Mouse (Mus musculus) stomach, postnatal 0 days (tissue): ENCODE measurements around the gene Orai1. TPM values are rescaled to one million over a fixed set of nuclear protein-coding genes. Genes with fewer than 3 reads are reported as not detected.

ENCODE experiments used
- ATAC-seq: fragments of 200-750 bp; cut with Nextera tagmentation; 2 replicates; pipeline ENCODE4 v1.8.0; 2017; ENCODE audit not compliant: low FRiP score, low TSS enrichment
- DNase-seq: peaks from one replicate; pipeline ENCODE4 v3.0.0-alpha.2; 2016; ENCODE audit warnings: low spot score
- H3K27ac ChIP-seq: fragments of 300-500 bp; sonication (generic); replicated peaks from 2 replicates; pipeline ENCODE4 v1.5.1; 2014; ENCODE audit warnings: mild to moderate bottlenecking, control low read depth
- H3K27me3 ChIP-seq: fragments of 300-500 bp; sonication (generic); 2 replicates; pipeline ENCODE4 v1.6.1; 2014; ENCODE audit warnings: low read length; ENCODE audit not compliant: control insufficient read depth, insufficient read depth
- H3K36me3 ChIP-seq: fragments of 300-500 bp; sonication (generic); 2 replicates; pipeline ENCODE4 v1.6.1; 2014; ENCODE audit warnings: low read length, mixed read lengths; ENCODE audit not compliant: control insufficient read depth, insufficient read depth
- H3K4me1 ChIP-seq: fragments of 300-500 bp; sonication (generic); replicated peaks from 2 replicates; pipeline ENCODE4 v1.6.1; 2014; ENCODE audit warnings: antibody characterized with exemption; ENCODE audit not compliant: control insufficient read depth, insufficient read depth
- H3K4me2 ChIP-seq: fragments of 300-500 bp; sonication (generic); replicated peaks from 2 replicates; pipeline ENCODE4 v1.6.1; 2014; ENCODE audit warnings: low read depth, mild to moderate bottlenecking, control low read depth, moderate library complexity
- H3K4me3 ChIP-seq: fragments of 300-500 bp; sonication (generic); 2 replicates; pipeline ENCODE4 v1.5.1; 2014; ENCODE audit warnings: low read depth, low read length, control low read depth
- H3K9ac ChIP-seq: fragments of 300-500 bp; sonication (generic); 2 replicates; pipeline ENCODE4 v1.6.1; 2014; ENCODE audit warnings: mild to moderate bottlenecking, low read length, control low read depth, mixed read lengths
- H3K9me3 ChIP-seq: fragments of 300-500 bp; sonication (generic); 2 replicates; pipeline ENCODE4 v1.6.1; 2016; ENCODE audit warnings: low read length; ENCODE audit not compliant: control insufficient read depth
- CTCF ChIP-seq: IDR thresholded peaks from 2 replicates; pipeline ENCODE4 v1.5.1; 2016; ENCODE audit warnings: antibody characterized with exemption, low read depth, mild to moderate bottlenecking, moderate library complexity
- EP300 ChIP-seq: optimal IDR thresholded peaks from 2 replicates; pipeline ENCODE3; 2016; ENCODE audit warnings: antibody characterized with exemption
- WGBS: fragments of 180-500 bp; shearing (Covaris S2); extraction: QIAGEN DNeasy Blood & Tissue Kit; methylation state at CpG from one replicate; pipeline ENCODE4 v1.1.7; 2014; 5-methylcytosine and 5-hydroxymethylcytosine counted together
- polyA plus RNA-seq: library from polyadenylated mRNA; unstranded; fragments of >200 nt; fragmentation: Nextera tagmentation; extraction: Ambion mirVana; gene quantifications from 2 replicates; pipeline ENCODE4 v1.2.1, GENCODE M21; 2015

The Orai1 gene
- polyA plus RNA-seq, 1 experiment from 2014 or later, result 29.6 TPM

- TF ChIP-seq CTCF (no peak), EP300 (no peak)
- no peaks in the 10 kb centered on the region for H3K36me3 ChIP-seq
- H3K27ac ChIP-seq, result peak overlapping the region; percentile 73
- H3K27me3 ChIP-seq, result no peaks in the 10 kb centered on the region
- no peaks in the 10 kb centered on the region for H3K9me3 ChIP-seq
- H3K4me3 ChIP-seq, result peak overlapping the region; percentile 73
- 5% methylated on average over 45 of the region's 45 CpGs for WGBS
- H3K4me2 ChIP-seq, result peak overlapping the region; percentile 100
- peak overlapping the region; percentile 71 for H3K9ac ChIP-seq
- ATAC-seq, result peak; percentile 95
- no peaks in the 10 kb centered on the region for H3K4me1 ChIP-seq
- DNase-seq, result peak; percentile 95
Observed at GRCm38 (mm10) chr5:123075576-123076418, 60.9 kb downstream of the Orai1 start.

- Histone ChIP-seq H3K4me2 (peak overlapping the region; percentile 100), H3K27me3 (no peaks in the 10 kb centered on the region), H3K4me3 (peak overlapping the region; percentile 73), H3K27ac (peak overlapping the region; percentile 61), H3K4me1 (no peaks in the 10 kb centered on the region), H3K36me3 (no peaks in the 10 kb centered on the region), H3K9me3 (no peaks in the 10 kb centered on the region), H3K9ac (peak overlapping the region; percentile 71)
- no peak; the same call in 1 of the 2 replicates for TF ChIP-seq CTCF
- TF ChIP-seq EP300, result no peak
- DNase-seq, result peak; percentile 28
- peak; percentile 73 for ATAC-seq
- WGBS, result 3% methylated on average over 34 of the region's 35 CpGs
Observed at GRCm38 (mm10) chr5:123076419-123077281, 61.8 kb downstream of the Orai1 start.

GRCm38 (mm10) chr5:123079568-123079967, 64.7 kb downstream of the Orai1 start:
- H3K27ac ChIP-seq, result no peak overlapping the region
- no peaks in the 10 kb centered on the region for H3K9me3 ChIP-seq
- H3K4me1 ChIP-seq, result no peaks in the 10 kb centered on the region
- ATAC-seq, result no peak
- H3K36me3 ChIP-seq, result no peaks in the 10 kb centered on the region
- WGBS, result 82% methylated on average over 1 of the region's 1 CpGs
- H3K4me2 ChIP-seq, result no peak overlapping the region
- H3K9ac ChIP-seq, result no peak overlapping the region
- H3K27me3 ChIP-seq, result no peaks in the 10 kb centered on the region
- TF ChIP-seq CTCF (no peak), EP300 (no peak)
- DNase-seq, result no peak
- no peak overlapping the region for H3K4me3 ChIP-seq

- DNase-seq (no peak), ATAC-seq (no peak)
- Histone ChIP-seq H3K27ac (no peak overlapping the region), H3K9me3 (no peaks in the 10 kb centered on the region), H3K36me3 (no peaks in the 10 kb centered on the region), H3K4me3 (no peak overlapping the region), H3K4me1 (no peaks in the 10 kb centered on the region), H3K27me3 (no peaks in the 10 kb centered on the region), H3K9ac (no peak overlapping the region), H3K4me2 (no peak overlapping the region)
- TF ChIP-seq EP300, result no peak
- 71% methylated on average over 8 of the region's 8 CpGs for WGBS
Observed at GRCm38 (mm10) chr5:123080041-123080440, 65.2 kb downstream of the Orai1 start.

Other genes starting within 250 kb of the Orai1 start
- 16.3 and 16.6 TPM in 2 replicates for gene Camkk2, start 235.7 kb upstream of the Orai1 start, polyA plus RNA-seq
- 168 and 169 TPM in 2 replicates for gene Anapc5, start 193.7 kb upstream of the Orai1 start, polyA plus RNA-seq
- gene Rnf34, start 165.0 kb upstream of the Orai1 start, polyA plus RNA-seq, result 16.9 and 19.1 TPM in 2 replicates
- gene Kdm2b, start 25.3 kb upstream of the Orai1 start, polyA plus RNA-seq, result 15.3 and 15.5 TPM in 2 replicates
- 0.41 TPM in 1 of 2 replicates, not detected in the other for gene Morn3, start 31.9 kb downstream of the Orai1 start, polyA plus RNA-seq
- gene Tmem120b, start 53.3 kb downstream of the Orai1 start, polyA plus RNA-seq, result 8.0 and 9.1 TPM in 2 replicates
- 18.6 and 22.3 TPM in 2 replicates for gene Rhof, start 117.6 kb downstream of the Orai1 start, polyA plus RNA-seq
- gene Setd1b, start 127.1 kb downstream of the Orai1 start, polyA plus RNA-seq, result 4.5 and 4.7 TPM in 2 replicates
- gene Psmd9, start 154.3 kb downstream of the Orai1 start, polyA plus RNA-seq, result 48.6 and 51.4 TPM in 2 replicates
- 0.69 and 0.99 TPM in 2 replicates for gene Hpd, start 167.7 kb downstream of the Orai1 start, polyA plus RNA-seq
- gene Wdr66, start 237.0 kb downstream of the Orai1 start, polyA plus RNA-seq, result 0.22 and 0.30 TPM in 2 replicates